Mouse (Mus musculus) ES-Bruce4 (cell line): Measurements from ENCODE around the gene Prn.

ENCODE experiments used
- CTCF ChIP-seq: IDR thresholded peaks from one replicate; pipeline ENCODE4 v1.8.1; 2011; ENCODE audit warnings: low read depth, low read length
- EP300 ChIP-seq: IDR thresholded peaks from 2 replicates; pipeline ENCODE4 v1.6.1; 2011; ENCODE audit warnings: low read depth, low read length; ENCODE audit not compliant: insufficient read depth
- POLR2A ChIP-seq: IDR thresholded peaks from one replicate; pipeline ENCODE4 v1.8.1; 2011; ENCODE audit warnings: low read length; ENCODE audit not compliant: insufficient read depth

GRCm38 (mm10) chr2:131940506-131940905, 30.7 kb downstream of the Prn start:
- TF ChIP-seq CTCF (no peak), POLR2A (no peak), EP300 (no peak)
